Mouse (Mus musculus) midbrain, embryonic 12.5 days (tissue): ENCODE data around the gene D430041D05Rik. TPM values are rescaled to one million over a fixed set of nuclear protein-coding genes. Genes with fewer than 3 reads are reported as not detected.
A peak's percentile ranks its signal among the peaks of the same experiment; 100 is the strongest.

Experiments used
- ATAC-seq: fragments of 200-750 bp; cut with Nextera tagmentation; 2 replicates; pipeline ENCODE4 v1.8.0; 2017; ENCODE audit warnings: low read depth, moderate TSS enrichment, moderate library complexity; ENCODE audit not compliant: low FRiP score
- H3K27ac ChIP-seq: fragments of 300-500 bp; sonication (generic); replicated peaks from 2 replicates; pipeline ENCODE4 v1.5.1; 2016; ENCODE audit warnings: mild to moderate bottlenecking
- H3K27me3 ChIP-seq: fragments of 300-500 bp; sonication (generic); 2 replicates; pipeline ENCODE4 v1.6.1; 2016; ENCODE audit warnings: mild to moderate bottlenecking
- H3K36me3 ChIP-seq: fragments of 300-500 bp; sonication (generic); 2 replicates; pipeline ENCODE4 v1.6.1; 2016
- H3K4me1 ChIP-seq: fragments of 300-500 bp; sonication (generic); 2 replicates; pipeline ENCODE4 v1.6.1; 2016
- H3K4me2 ChIP-seq: fragments of 300-500 bp; sonication (generic); replicated peaks from 2 replicates; pipeline ENCODE4 v1.6.1; 2016; ENCODE audit warnings: mild to moderate bottlenecking, moderate library complexity
- H3K4me3 ChIP-seq: fragments of 300-500 bp; sonication (generic); 2 replicates; pipeline ENCODE4 v1.5.1; 2016; ENCODE audit warnings: mild to moderate bottlenecking
- H3K9ac ChIP-seq: fragments of 300-500 bp; sonication (generic); replicated peaks from 2 replicates; pipeline ENCODE4 v1.6.1; 2016; ENCODE audit warnings: mild to moderate bottlenecking, moderate library complexity
- H3K9me3 ChIP-seq: fragments of 300-500 bp; sonication (generic); 2 replicates; pipeline ENCODE4 v1.6.1; 2016; ENCODE audit warnings: mild to moderate bottlenecking
- WGBS: fragments of 180-500 bp; shearing (Covaris S2); methylation state at CpG from one replicate; pipeline ENCODE4 v1.1.7; 2016; 5-methylcytosine and 5-hydroxymethylcytosine counted together
- polyA plus RNA-seq: library from polyadenylated mRNA; unstranded; fragments of >200 nt; fragmentation: Nextera tagmentation; extraction: Ambion mirVana; gene quantifications from 2 replicates; pipeline ENCODE4 v1.2.1, GENCODE M21; 2016

The D430041D05Rik gene
- polyA plus RNA-seq, 1 experiment from 2014 or later: 3.2 TPM

GRCm38 (mm10) chr2:104209408-104209807 is 201.4 kb downstream of the D430041D05Rik start:
- no peak overlapping the region for H3K4me2 ChIP-seq
- no peak overlapping the region for H3K4me3 ChIP-seq
- peaks cover 15% of the 10 kb centered on the region for H3K4me1 ChIP-seq
- H3K36me3 ChIP-seq: no peaks in the 10 kb centered on the region
- no peak overlapping the region for H3K27ac ChIP-seq
- no peak for ATAC-seq
- H3K9me3 ChIP-seq: no peaks in the 10 kb centered on the region
- no peaks in the 10 kb centered on the region for H3K27me3 ChIP-seq
- 64% methylated on average over 2 of the region's 2 CpGs for WGBS
- no peak overlapping the region for H3K9ac ChIP-seq

GRCm38 (mm10) chr2:104208415-104208814 is 202.4 kb downstream of the D430041D05Rik start:
- Histone ChIP-seq H3K4me3 (no peak overlapping the region), H3K36me3 (no peaks in the 10 kb centered on the region), H3K27ac (0 out of 2 replicates have a peak overlapping the region, but pooled peaks have one; percentile 20), H3K9ac (no peak overlapping the region), H3K27me3 (no peaks in the 10 kb centered on the region), H3K9me3 (no peaks in the 10 kb centered on the region), H3K4me2 (0 out of 2 replicates have a peak overlapping the region, but pooled peaks have one; percentile 13), H3K4me1 (peaks cover 15% of the 10 kb centered on the region)
- ATAC-seq: peak; percentile 47; the same call in 1 of the 2 replicates
- 67% methylated on average over 5 of the region's 5 CpGs for WGBS

DNA sequence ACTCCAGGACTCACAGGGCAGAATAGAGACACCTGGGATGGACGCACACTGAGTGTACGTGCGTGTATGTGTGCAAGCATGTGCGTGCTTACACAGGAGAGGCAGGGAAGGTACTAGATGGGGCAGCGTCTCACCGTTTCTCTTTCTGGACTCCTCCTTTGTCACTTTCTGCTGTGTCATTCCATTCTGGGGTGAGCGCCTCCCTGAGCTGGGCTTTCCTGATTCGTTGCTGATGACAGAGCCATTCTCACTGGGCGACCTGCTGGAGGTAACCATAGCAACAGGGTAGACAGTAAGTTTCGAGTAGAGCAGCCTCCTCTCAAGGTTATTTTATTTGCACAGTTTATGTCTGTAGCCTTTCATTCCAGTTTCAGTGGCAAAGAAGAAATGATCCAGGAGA is 202.9 kb downstream of the D430041D05Rik start:
- H3K4me1 ChIP-seq: peaks cover 15% of the 10 kb centered on the region
- H3K9me3 ChIP-seq: no peaks in the 10 kb centered on the region
- ATAC-seq: peak; percentile 89
- H3K4me2 ChIP-seq: 0 out of 2 replicates have a peak overlapping the region, but pooled peaks have one; percentile 13
- no peaks in the 10 kb centered on the region for H3K27me3 ChIP-seq
- WGBS: 27% methylated on average over 10 of the region's 10 CpGs
- H3K36me3 ChIP-seq: no peaks in the 10 kb centered on the region
- peak overlapping the region; percentile 35; the same call in 1 of the 2 replicates for H3K27ac ChIP-seq
- H3K4me3 ChIP-seq: no peak overlapping the region
- H3K9ac ChIP-seq: no peak overlapping the region

GRCm38 (mm10) chr2:104205623-104206022 is 205.2 kb downstream of the D430041D05Rik start:
- WGBS: 77% methylated on average over 8 of the region's 8 CpGs
- Histone ChIP-seq H3K36me3 (no peaks in the 10 kb centered on the region), H3K4me3 (no peak overlapping the region), H3K27ac (no peak overlapping the region), H3K4me2 (no peak overlapping the region), H3K27me3 (no peaks in the 10 kb centered on the region), H3K9me3 (no peaks in the 10 kb centered on the region), H3K9ac (no peak overlapping the region), H3K4me1 (peaks cover 15% of the 10 kb centered on the region)
- no peak for ATAC-seq

- no peak overlapping the region for H3K4me3 ChIP-seq
- no peaks in the 10 kb centered on the region for H3K4me1 ChIP-seq
- no peaks in the 10 kb centered on the region for H3K27me3 ChIP-seq
- H3K4me2 ChIP-seq: no peak overlapping the region
- H3K9me3 ChIP-seq: no peaks in the 10 kb centered on the region
- ATAC-seq: no peak
- no peaks in the 10 kb centered on the region for H3K36me3 ChIP-seq
- H3K27ac ChIP-seq: no peak overlapping the region
- no peak overlapping the region for H3K9ac ChIP-seq
- 65% methylated on average over 3 of the region's 3 CpGs for WGBS
Observed at GRCm38 (mm10) chr2:104200211-104200610, 210.6 kb downstream of the D430041D05Rik start.

DNA sequence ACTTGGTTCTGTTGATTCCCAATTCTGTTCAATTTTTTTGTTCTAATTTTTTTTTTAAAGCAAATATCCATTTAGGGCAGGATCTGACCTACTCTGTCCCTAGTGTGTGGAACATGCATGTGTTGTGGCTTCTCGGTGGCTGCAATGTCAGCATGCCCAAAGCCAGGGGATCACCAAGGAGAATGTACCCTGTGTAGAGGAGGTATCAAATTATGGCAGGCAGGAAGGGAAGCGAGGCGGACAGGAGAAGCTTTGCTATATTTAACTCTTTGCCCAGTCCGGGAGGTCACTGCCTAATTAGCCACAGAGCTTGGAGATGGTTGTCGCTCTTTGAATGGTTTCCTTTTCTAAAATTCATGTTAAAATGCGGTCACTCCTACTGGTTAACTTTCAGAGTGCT is 212.6 kb downstream of the D430041D05Rik start:
- Histone ChIP-seq H3K27ac (no peak overlapping the region), H3K4me1 (no peaks in the 10 kb centered on the region), H3K4me2 (no peak overlapping the region), H3K36me3 (no peaks in the 10 kb centered on the region), H3K9ac (no peak overlapping the region), H3K27me3 (no peaks in the 10 kb centered on the region), H3K9me3 (no peaks in the 10 kb centered on the region), H3K4me3 (no peak overlapping the region)
- no peak for ATAC-seq
- 87% methylated on average over 6 of the region's 6 CpGs for WGBS

DNA sequence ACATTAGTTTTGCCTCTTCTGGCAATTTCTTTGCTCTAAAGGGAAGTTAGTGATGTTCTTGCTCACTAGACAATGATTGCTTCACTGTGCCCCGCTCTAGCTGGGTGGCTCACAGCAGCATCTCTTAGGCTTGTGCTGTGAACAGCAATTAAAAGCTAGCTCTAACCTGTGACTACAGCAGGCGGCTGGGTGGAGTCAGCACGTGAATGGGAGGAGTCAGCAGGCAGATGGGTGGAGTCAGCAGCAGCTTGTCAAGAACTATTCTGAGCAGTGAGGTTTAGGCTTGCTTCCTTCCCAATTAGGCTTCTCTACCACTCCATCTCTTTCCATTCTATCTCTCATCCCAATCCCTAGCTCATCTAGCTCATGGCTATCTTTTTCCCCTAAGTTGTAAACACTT is 213.5 kb downstream of the D430041D05Rik start:
- 52% methylated on average over 3 of the region's 3 CpGs for WGBS
- Histone ChIP-seq H3K9me3 (no peaks in the 10 kb centered on the region), H3K4me1 (no peaks in the 10 kb centered on the region), H3K4me2 (no peak overlapping the region), H3K27ac (no peak overlapping the region), H3K27me3 (no peaks in the 10 kb centered on the region), H3K36me3 (no peaks in the 10 kb centered on the region), H3K9ac (no peak overlapping the region), H3K4me3 (no peak overlapping the region)
- no peak for ATAC-seq

DNA sequence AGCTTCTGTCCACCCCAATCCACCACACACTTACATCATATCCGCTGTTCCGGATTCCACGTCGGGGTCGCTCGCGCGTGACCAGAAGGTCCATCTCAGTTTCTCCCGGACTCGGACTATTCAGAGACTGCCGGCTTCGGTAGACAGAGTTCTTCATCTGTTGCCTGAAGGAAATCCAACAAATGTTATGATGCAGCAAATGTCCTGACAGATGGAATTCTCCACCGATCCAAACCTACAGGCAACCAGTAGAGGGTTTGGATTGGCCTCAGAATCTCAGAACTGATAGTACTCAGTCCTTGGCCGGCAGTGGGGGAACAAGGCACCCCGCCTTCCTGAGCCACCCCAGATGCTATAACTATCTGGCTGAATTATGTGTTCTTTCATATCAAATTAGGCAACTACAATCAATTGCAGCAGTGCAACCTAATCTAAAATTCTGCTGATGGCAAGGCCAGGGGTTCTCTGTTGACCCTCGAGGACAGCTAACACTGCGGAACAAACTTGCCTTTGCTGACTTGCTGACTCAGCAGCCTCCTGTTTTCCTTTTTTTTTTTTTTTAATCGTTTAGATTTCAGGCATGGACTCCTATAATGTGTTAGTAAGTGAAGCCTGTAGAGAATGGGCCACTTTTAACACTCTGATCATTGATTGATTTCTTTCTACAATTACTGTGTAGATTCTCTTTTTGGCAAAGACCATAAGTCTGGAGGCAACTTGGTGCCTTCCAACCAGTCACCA is 218.2 kb downstream of the D430041D05Rik start:
- no peaks in the 10 kb centered on the region for H3K36me3 ChIP-seq
- H3K9ac ChIP-seq: no peak overlapping the region
- no peak overlapping the region for H3K4me2 ChIP-seq
- no peak for ATAC-seq
- H3K27ac ChIP-seq: no peak overlapping the region
- H3K4me3 ChIP-seq: no peak overlapping the region
- no peaks in the 10 kb centered on the region for H3K9me3 ChIP-seq
- H3K27me3 ChIP-seq: no peaks in the 10 kb centered on the region
- WGBS: 92% methylated on average over 18 of the region's 18 CpGs
- no peaks in the 10 kb centered on the region for H3K4me1 ChIP-seq

DNA sequence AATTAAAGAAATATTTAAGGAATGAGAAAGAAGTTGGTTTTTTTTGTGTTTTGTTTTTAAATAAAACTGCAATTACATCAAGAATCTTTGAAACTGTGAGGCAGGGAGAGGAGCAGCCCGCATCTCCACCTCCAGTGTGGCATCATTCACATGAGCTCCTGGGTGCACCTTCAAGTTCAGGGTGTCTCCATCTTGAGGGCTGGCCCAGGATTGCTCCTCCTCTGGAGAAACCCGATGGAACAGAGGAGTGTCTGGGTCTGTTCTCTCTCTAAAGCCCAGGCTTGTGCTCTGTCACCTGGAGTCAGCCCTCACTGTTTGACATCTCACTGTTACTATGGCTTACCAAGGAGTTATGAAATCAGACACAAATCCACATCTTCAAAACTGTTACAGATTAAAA is 219.1 kb downstream of the D430041D05Rik start:
- Histone ChIP-seq H3K9me3 (no peaks in the 10 kb centered on the region), H3K27ac (no peak overlapping the region), H3K4me2 (no peak overlapping the region), H3K27me3 (no peaks in the 10 kb centered on the region), H3K4me1 (no peaks in the 10 kb centered on the region), H3K9ac (no peak overlapping the region), H3K36me3 (no peaks in the 10 kb centered on the region), H3K4me3 (no peak overlapping the region)
- no peak for ATAC-seq
- WGBS: 78% methylated on average over 2 of the region's 2 CpGs

GRCm38 (mm10) chr2:104188859-104189258 is 222.0 kb downstream of the D430041D05Rik start:
- Histone ChIP-seq H3K27me3 (no peaks in the 10 kb centered on the region), H3K4me3 (no peak overlapping the region), H3K9ac (no peak overlapping the region), H3K4me1 (no peaks in the 10 kb centered on the region), H3K36me3 (no peaks in the 10 kb centered on the region), H3K4me2 (no peak overlapping the region), H3K27ac (no peak overlapping the region), H3K9me3 (no peaks in the 10 kb centered on the region)
- ATAC-seq: no peak
- 91% methylated on average over 2 of the region's 2 CpGs for WGBS

- Histone ChIP-seq H3K4me2 (no peak overlapping the region), H3K36me3 (no peaks in the 10 kb centered on the region), H3K4me3 (no peak overlapping the region), H3K27me3 (no peaks in the 10 kb centered on the region), H3K9me3 (no peaks in the 10 kb centered on the region), H3K4me1 (no peaks in the 10 kb centered on the region), H3K27ac (no peak overlapping the region), H3K9ac (no peak overlapping the region)
- no peak for ATAC-seq
- 82% methylated on average over 3 of the region's 3 CpGs for WGBS
Observed at GRCm38 (mm10) chr2:104187073-104187472, 223.7 kb downstream of the D430041D05Rik start.

- H3K9ac ChIP-seq: no peak overlapping the region
- no peaks in the 10 kb centered on the region for H3K9me3 ChIP-seq
- H3K27me3 ChIP-seq: no peaks in the 10 kb centered on the region
- no peaks in the 10 kb centered on the region for H3K4me1 ChIP-seq
- H3K27ac ChIP-seq: no peak overlapping the region
- no peak overlapping the region for H3K4me3 ChIP-seq
- no peak overlapping the region for H3K4me2 ChIP-seq
- 92% methylated on average over 5 of the region's 5 CpGs for WGBS
- ATAC-seq: no peak
- no peaks in the 10 kb centered on the region for H3K36me3 ChIP-seq
Observed at GRCm38 (mm10) chr2:104185616-104186015, 225.2 kb downstream of the D430041D05Rik start.

- no peaks in the 10 kb centered on the region for H3K4me1 ChIP-seq
- H3K9ac ChIP-seq: no peak overlapping the region
- no peaks in the 10 kb centered on the region for H3K36me3 ChIP-seq
- ATAC-seq: no peak
- no peak overlapping the region for H3K4me3 ChIP-seq
- H3K9me3 ChIP-seq: no peaks in the 10 kb centered on the region
- 71% methylated on average over 4 of the region's 4 CpGs for WGBS
- H3K27ac ChIP-seq: no peak overlapping the region
- no peak overlapping the region for H3K4me2 ChIP-seq
- H3K27me3 ChIP-seq: no peaks in the 10 kb centered on the region
Observed at GRCm38 (mm10) chr2:104184296-104184695, 226.5 kb downstream of the D430041D05Rik start.
